ENCODE assay signal across 7 mouse cellular contexts in the genomic region with DNA sequence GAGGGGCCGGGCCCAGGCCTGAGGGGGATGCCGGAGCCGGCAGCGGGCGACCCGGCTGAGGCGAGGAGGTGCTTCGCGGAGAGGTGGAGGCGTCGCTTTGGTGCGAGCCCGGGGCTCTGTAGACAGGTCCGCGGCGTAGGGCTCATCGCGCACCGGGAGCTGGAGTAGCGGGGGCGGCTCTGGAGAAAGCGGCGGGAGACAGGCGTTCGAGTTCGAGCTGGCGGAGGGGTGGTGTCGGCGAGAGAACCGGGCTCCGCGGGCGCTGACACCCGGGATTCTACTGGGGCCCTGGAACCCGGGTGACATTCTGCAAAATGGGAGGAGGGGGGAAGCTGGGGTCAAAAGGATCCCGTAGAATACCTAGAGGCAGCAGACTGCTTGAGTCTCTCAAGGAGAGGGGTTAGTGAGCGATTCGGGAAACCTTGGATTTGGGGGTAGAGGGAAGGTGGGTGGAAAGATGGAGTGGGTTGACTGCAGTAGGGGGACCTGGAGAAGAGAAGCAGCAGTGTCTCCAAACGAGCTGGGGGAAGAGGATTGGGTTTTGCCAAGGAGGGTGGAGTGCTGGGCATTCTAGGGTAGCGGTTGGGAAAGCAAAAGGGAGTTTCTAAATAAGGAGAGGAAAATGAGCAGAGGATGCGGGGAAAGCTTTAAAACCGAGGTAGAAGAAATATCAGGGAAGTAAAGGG. TPM values are rescaled to one million over a fixed set of nuclear protein-coding genes. Genes with fewer than 3 reads are reported as not detected.
A peak's percentile ranks its signal among the peaks of the same experiment; 100 is the strongest.
DNase-seq lines count a peak whose midpoint lies in the region; ATAC-seq and TF ChIP-seq lines count a peak whose summit lies in the region.

No protein-coding gene starts in this region.

- H3K9ac ChIP-seq in ES-E14 (ENCODE audit: insufficient read depth, low read depth, low read length, poor library complexity, severe bottlenecking) = peak overlapping the region; percentile 99
- peak overlapping the region; percentile 96 for H3K9ac ChIP-seq in kidney, postnatal 0 days (ENCODE audit: low read depth, low read length)

- peak overlapping the region; percentile 57 for H3K27ac ChIP-seq in ES-E14 (ENCODE audit: insufficient read depth, low read depth, low read length, poor library complexity, severe bottlenecking)
- H3K27ac ChIP-seq in kidney, postnatal 0 days = peak overlapping the region; percentile 98

- H3K27me3 ChIP-seq in kidney, postnatal 0 days (ENCODE audit: insufficient read depth, low read length) = no peaks in the 10 kb centered on the region

- peak; percentile 67 for DNase-seq in A20 (ENCODE audit: low read depth, low spot score)
- DNase-seq in ES-E14 (ENCODE audit: low read depth, low spot score) = no peak
- peak; percentile 59 to 63 for DNase-seq in cerebellum, postnatal 36 days
- DNase-seq in gastrocnemius, postnatal 10 days = peak; percentile 67
- peak; percentile 75 for DNase-seq in kidney, postnatal 0 days (ENCODE audit: low spot score)
- DNase-seq in lung, postnatal 10 days = peak; percentile 34
- DNase-seq in right cerebral cortex, postnatal 36 days (ENCODE audit: low spot score in 2 of 2) = peak; percentile 35 to 47

- H3K4me3 ChIP-seq in ES-E14 (ENCODE audit: insufficient read depth in 1 of 2, low read depth in 1 of 2, low read length in 2 of 2, poor library complexity in 1 of 2, severe bottlenecking in 1 of 2) = peak overlapping the region; percentile 91 to 100
- H3K4me3 ChIP-seq in kidney, postnatal 0 days (replicated peaks; ENCODE audit: low read depth, low read length) = peak overlapping the region; percentile 96

- H3K4me1 ChIP-seq in ES-E14 (ENCODE audit: control insufficient read depth in 2 of 2, insufficient read depth in 2 of 2, low read length in 2 of 2, poor library complexity in 1 of 2) = peaks cover 0 to 8% of the 10 kb centered on the region in 2 experiments; a peak in 2 of 4 replicates
- no peaks in the 10 kb centered on the region for H3K4me1 ChIP-seq in kidney, postnatal 0 days (replicated peaks; ENCODE audit: insufficient read depth, low read length)

- 0% methylated on average over 42 of the region's 42 CpGs for WGBS in kidney, postnatal 0 days

- no peaks in the 10 kb centered on the region for H3K36me3 ChIP-seq in ES-E14 (ENCODE audit: control insufficient read depth, insufficient read depth, low read length, poor library complexity, severe bottlenecking)
- no peaks in the 10 kb centered on the region for H3K36me3 ChIP-seq in kidney, postnatal 0 days (ENCODE audit: insufficient read depth, low read length)

- ATAC-seq in kidney, postnatal 0 days (replicated peaks; ENCODE audit: low FRiP score, low read depth) = peak; percentile 62; the same call in 1 of the 2 replicates

- H3K9me3 ChIP-seq in ES-E14 (ENCODE audit: control insufficient read depth, insufficient read depth, low read depth, low read length) = no peaks in the 10 kb centered on the region
- H3K9me3 ChIP-seq in kidney, postnatal 0 days (replicated peaks; ENCODE audit: low read length) = no peaks in the 10 kb centered on the region

- in situ Hi-C loops in ES-E14 (cut with MboI; ENCODE audit: low sequenced_read_pairs in 2 of 2, unreplicated experiment in 2 of 2) = no loop called here

- peak overlapping the region; percentile 85 for H3K4me2 ChIP-seq in kidney, postnatal 0 days (ENCODE audit: low read length)

- TF ChIP-seq CTCF in kidney, postnatal 0 days (IDR thresholded peaks at IDR 0.05; ENCODE audit: low read depth) = no peak

TF ChIP-seq in ES-E14, 5 proteins besides CTCF, POLR2A, EP300 and RAD21:
- TF ChIP-seq CHD2 (IDR thresholded peaks at IDR 0.05; ENCODE audit: low read depth, low read length) (no peak), ZC3H11A (IDR thresholded peaks at IDR 0.05; ENCODE audit: borderline replicate concordance, low read depth, low read length) (no peak), MAFK (IDR thresholded peaks at IDR 0.05; ENCODE audit: insufficient read depth, low read depth, low read length) (no peak), ZNF384 (IDR thresholded peaks at IDR 0.05; ENCODE audit: low read depth, low read length) (no peak), HCFC1 (IDR thresholded peaks at IDR 0.05; ENCODE audit: borderline replicate concordance, insufficient read depth, low read length) (no peak)
TF ChIP-seq in ES-E14: peak in this region for 0.

RNA-seq across cellular contexts. Expression of gene Nptn, which starts 0.7 kb away (rescaled TPM):
- total RNA-seq in ES-E14 (2012; rRNA removed) = 131 and 165 TPM in 2 replicates
- 100 to 1,000 TPM in 1 of 2 experiments, 10 to 100 TPM in 1; 99.7 to 109 TPM for total RNA-seq in gastrocnemius, postnatal 10 days (2021)
- polyA plus RNA-seq in kidney, postnatal 0 days (2015; fragmentation: Nextera tagmentation; extraction: Ambion mirVana) = 168 and 169 TPM in 2 replicates

RNA-seq across cellular contexts. Expression of gene Cd276, which starts 27.5 kb away (rescaled TPM):
- 23.4 and 41.8 TPM in 2 replicates for total RNA-seq in ES-E14 (2012; rRNA removed)
- 10 to 100 TPM; 23.7 to 33.1 TPM for total RNA-seq in gastrocnemius, postnatal 10 days (2021)
- polyA plus RNA-seq in kidney, postnatal 0 days (2015; fragmentation: Nextera tagmentation; extraction: Ambion mirVana) = 23.9 and 27.9 TPM in 2 replicates
